Mouse (Mus musculus) ES-E14 (cell line): ENCODE results near the gene Chadl. TPM values are rescaled to one million over a fixed set of nuclear protein-coding genes. Genes with fewer than 3 reads are reported as not detected.
A peak's percentile ranks its signal among the peaks of the same experiment; 100 is the strongest.
"Not testable (repeated sequence)": the region's sequence is repeated elsewhere in the genome, so short reads cannot be mapped to it uniquely, and the experiment has no call there.

Experiments used
- DNase-seq: peaks from one replicate; pipeline ENCODE4 v3.0.0-alpha.2; 2013; ENCODE audit warnings: low read depth, low spot score
- H3K27ac ChIP-seq: 2 replicates; pipeline ENCODE4 v1.5.1; 2012; ENCODE audit warnings: low read depth, mild to moderate bottlenecking, low read length, moderate library complexity, mixed read lengths; ENCODE audit not compliant: poor library complexity, insufficient read depth, severe bottlenecking
- H3K36me3 ChIP-seq: 2 replicates; pipeline ENCODE4 v1.6.1; 2012; ENCODE audit warnings: mild to moderate bottlenecking, low read length, moderate library complexity, mixed read lengths; ENCODE audit not compliant: control insufficient read depth, poor library complexity, insufficient read depth, severe bottlenecking
- H3K4me1 ChIP-seq, 2 experiments: fragments of 150-350 bp in 1 of 2; sonication (generic) in 1 of 2; 2 replicates each; pipeline ENCODE4 v1.6.1; 2012; ENCODE audit warnings: low read length in 2 of 2, mild to moderate bottlenecking in 1 of 2, mixed read lengths in 1 of 2; ENCODE audit not compliant: control insufficient read depth in 2 of 2, insufficient read depth in 2 of 2, poor library complexity in 1 of 2
- H3K4me3 ChIP-seq, 2 experiments: fragments of 150-350 bp in 1 of 2; sonication (generic) in 1 of 2; 2 replicates each; pipeline ENCODE4 v1.5.1; 2012; ENCODE audit warnings: low read length in 2 of 2, low read depth in 1 of 2, mild to moderate bottlenecking in 1 of 2, mixed read lengths in 1 of 2; ENCODE audit not compliant: insufficient read depth in 1 of 2, poor library complexity in 1 of 2, severe bottlenecking in 1 of 2
- H3K9ac ChIP-seq: 2 replicates; pipeline ENCODE4 v1.6.1; 2012; ENCODE audit warnings: low read depth, mild to moderate bottlenecking, low read length, mixed read lengths; ENCODE audit not compliant: poor library complexity, insufficient read depth, severe bottlenecking
- H3K9me3 ChIP-seq: fragments of 150-350 bp; sonication (generic); 2 replicates; pipeline ENCODE4 v1.6.1; 2012; ENCODE audit warnings: low read depth, mild to moderate bottlenecking, low read length; ENCODE audit not compliant: control insufficient read depth, insufficient read depth
- CHD2 ChIP-seq: IDR thresholded peaks from 2 replicates; pipeline ENCODE4 v1.6.1; 2014; ENCODE audit warnings: mild to moderate bottlenecking, low read depth, low read length, inconsistent platforms
- HCFC1 ChIP-seq: IDR thresholded peaks from 2 replicates; pipeline ENCODE4 v1.6.1; 2012; ENCODE audit warnings: low read length, inconsistent platforms, borderline replicate concordance; ENCODE audit not compliant: insufficient read depth
- MAFK ChIP-seq: IDR thresholded peaks from 2 replicates; pipeline ENCODE4 v1.6.1; 2014; ENCODE audit warnings: mild to moderate bottlenecking, low read depth, low read length, inconsistent platforms; ENCODE audit not compliant: insufficient read depth
- ZC3H11A ChIP-seq: IDR thresholded peaks from 2 replicates; pipeline ENCODE4 v1.6.1; 2012; ENCODE audit warnings: low read depth, mild to moderate bottlenecking, inconsistent platforms, low read length, borderline replicate concordance
- ZNF384 ChIP-seq: IDR thresholded peaks from 2 replicates; pipeline ENCODE4 v1.6.1; 2012; ENCODE audit warnings: low read depth, low read length, inconsistent platforms
- in situ Hi-C, 2 experiments: fragments of 600-800 bp; cut with MboI; formaldehyde crosslinking; loops; one replicate each; pipeline ENCODE4 v1.15.1; 2025; ENCODE audit warnings: low sequenced_read_pairs in 2 of 2, inconsistent platforms in 1 of 2; ENCODE audit not compliant: unreplicated experiment in 2 of 2
- total RNA-seq: library from RNA; depleted of rRNA; stranded (reverse); fragments of 300-350 nt; gene quantifications from 2 replicates; pipeline ENCODE4 v1.2.3, GENCODE M21; 2012; rRNA removed

Chadl gene
- 0.98 and 1.6 TPM in 2 replicates for total RNA-seq

DNA sequence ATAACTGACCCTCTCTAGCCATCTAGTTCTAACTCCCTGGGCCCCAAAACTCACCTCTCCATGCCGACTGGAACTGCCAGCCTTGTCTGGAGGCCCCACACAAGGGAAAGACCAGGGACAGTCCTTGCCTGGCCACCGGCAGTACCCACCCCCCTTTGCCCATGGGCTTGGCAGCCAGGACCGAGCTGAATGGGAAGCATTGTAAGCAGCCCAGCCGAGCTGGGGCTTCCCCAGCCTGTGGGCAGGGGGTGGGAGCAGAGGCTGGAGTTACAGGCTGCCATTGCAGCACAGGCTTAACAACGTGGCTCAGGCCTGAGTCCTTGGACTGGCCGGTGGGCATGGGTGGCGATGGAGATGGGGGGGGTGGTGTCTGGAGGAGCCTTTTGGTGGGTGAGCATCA, at the start of gene Chadl:
Gene Chadl (minus strand): TSS at position 113 of the 400 bp plus-strand sequence.
- Histone ChIP-seq H3K36me3 (no peaks in the 10 kb centered on the region), H3K9me3 (no peaks in the 10 kb centered on the region), H3K9ac (no peak within 1 kb of the TSS), H3K4me3 (no peak within 1 kb of the TSS), H3K27ac (no peak within 1 kb of the TSS), H3K4me1 (peaks cover 2 to 4% of the 10 kb centered on the region in 2 experiments; a peak in 1 of 4 replicates)
- no peak for DNase-seq
- TF ChIP-seq ZC3H11A = no peak
- TF ChIP-seq CHD2 = no peak
- TF ChIP-seq MAFK = no peak
- no peak for TF ChIP-seq ZNF384
- no peak for TF ChIP-seq HCFC1
- in situ Hi-C loops = no loop called here

DNA sequence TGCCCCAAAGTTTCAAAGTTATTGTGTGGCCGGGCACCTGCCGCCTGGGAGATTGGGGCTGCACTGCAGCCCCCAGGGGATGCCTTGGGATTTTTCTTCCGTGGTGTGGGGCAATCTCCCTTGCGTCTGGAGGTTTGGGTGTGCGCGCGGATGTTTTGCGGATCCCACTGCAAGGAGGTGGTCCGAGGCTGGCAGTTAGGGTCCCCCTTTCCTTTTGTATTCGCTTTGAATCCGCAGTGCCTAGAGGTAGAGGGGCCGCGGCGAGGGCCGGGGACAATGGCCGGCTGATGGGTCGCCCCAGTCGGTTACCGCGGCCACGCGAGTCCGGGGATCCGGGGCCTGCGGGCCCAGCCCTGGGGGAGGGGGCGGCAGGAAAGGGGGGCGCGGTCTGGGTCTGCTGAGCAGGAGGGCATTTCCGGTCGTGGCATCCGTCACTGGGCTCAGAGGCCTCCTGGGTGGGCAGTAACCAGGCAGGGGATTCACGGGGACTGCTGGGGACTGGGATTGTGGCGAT, 48.6 kb upstream of the Chadl start:
- Histone ChIP-seq H3K4me3 (peak overlapping the region; percentile 79 to 93), H3K27ac (no peak overlapping the region), H3K36me3 (no peaks in the 10 kb centered on the region), H3K4me1 (peaks cover 0 to 2% of the 10 kb centered on the region in 2 experiments; a peak in 2 of 4 replicates), H3K9ac (peak overlapping the region; percentile 77), H3K9me3 (no peaks in the 10 kb centered on the region)
- DNase-seq = no peak
- in situ Hi-C loops = no loop called here
- TF ChIP-seq ZNF384 (no peak), HCFC1 (peak; percentile 17; the same call in 1 of the 2 replicates), MAFK (no peak), ZC3H11A (no peak), CHD2 (no peak)

DNA sequence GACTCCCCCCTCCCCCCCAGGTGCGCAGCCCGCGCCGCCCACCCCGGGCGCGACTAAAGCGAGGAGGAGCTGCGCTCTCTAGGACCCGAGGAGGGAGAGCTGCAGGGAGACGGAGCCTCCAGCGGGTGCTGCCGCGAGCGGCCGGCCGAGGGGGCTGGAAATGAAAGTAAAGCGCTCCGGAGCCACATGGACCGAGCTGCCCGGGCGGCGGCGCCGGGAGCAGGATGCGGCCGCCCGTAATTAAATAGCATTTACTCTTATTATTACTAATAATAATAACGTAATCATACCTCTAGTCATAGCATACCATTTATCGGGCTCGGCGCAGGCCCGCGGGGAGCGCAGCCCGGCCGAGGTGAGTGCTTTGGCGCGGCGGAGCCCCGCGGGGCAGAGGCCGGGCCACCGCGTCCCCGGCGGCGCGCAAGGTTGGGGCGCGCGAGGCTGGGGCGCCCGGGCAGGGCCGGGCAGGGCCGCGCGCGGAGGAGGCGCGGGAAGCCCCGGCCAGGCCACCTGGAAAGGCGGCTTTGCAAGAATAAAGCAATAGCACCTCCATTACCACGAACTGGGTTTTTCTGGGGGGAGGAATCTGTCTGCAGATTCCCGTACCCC, 48.0 kb upstream of the Chadl start, which contains the start of the genes Zc3h7b and Rangap1:
Gene Zc3h7b (plus strand): TSS at position 66 of the 609 bp plus-strand sequence.
Gene Rangap1 (minus strand): TSS at position 539 of the 609 bp plus-strand sequence.
- Histone ChIP-seq H3K27ac (no peak within 1 kb of the TSS), H3K9ac (peak within 1 kb of the TSS; percentile 77), H3K4me1 (peaks cover 0 to 2% of the 10 kb centered on the region in 2 experiments; a peak in 1 of 4 replicates), H3K9me3 (no peaks in the 10 kb centered on the region), H3K4me3 (peak within 1 kb of the TSS; percentile 79 to 93), H3K36me3 (no peaks in the 10 kb centered on the region)
- in situ Hi-C loops = no loop called here
- no peak for TF ChIP-seq ZC3H11A
- no peak for TF ChIP-seq ZNF384
- no peak for TF ChIP-seq CHD2
- no peak; the same call in 1 of the 2 replicates for TF ChIP-seq HCFC1
- no peak for TF ChIP-seq MAFK
- DNase-seq = peak; percentile 46

DNA sequence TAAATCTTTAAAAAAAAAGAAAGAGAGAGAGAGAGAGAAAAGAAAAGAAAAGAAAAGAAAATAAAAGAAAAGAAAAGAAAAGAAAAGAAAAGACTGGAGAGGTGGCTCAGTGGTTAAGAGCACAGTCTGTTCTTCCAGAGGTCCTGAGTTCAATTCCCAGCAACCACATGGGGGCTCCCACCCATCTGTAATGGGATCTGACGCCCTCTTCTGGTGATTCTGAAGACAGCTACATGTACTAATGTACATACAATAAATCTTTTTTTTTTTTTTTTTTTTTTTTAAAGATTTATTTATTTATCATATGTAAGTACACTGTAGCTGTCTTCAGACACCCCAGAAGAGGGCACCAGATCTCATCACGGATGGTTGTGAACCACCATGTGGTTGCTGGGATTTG, 45.3 kb upstream of the Chadl start:
- TF ChIP-seq ZNF384 = peak; percentile 81
- H3K9me3 ChIP-seq, DNase-seq, H3K36me3 ChIP-seq, H3K4me1 ChIP-seq, H3K4me3 ChIP-seq, H3K9ac ChIP-seq, in situ Hi-C loops, H3K27ac ChIP-seq: not testable (repeated sequence)
